ENCODE assay signal across 11 mouse cellular contexts in genomic region chrX:13502862-13503375, GRCm38 (mm10). TPM values are rescaled to one million over a fixed set of nuclear protein-coding genes. Genes with fewer than 3 reads are reported as not detected.
DNase-seq lines count a peak whose midpoint lies in the region; ATAC-seq and TF ChIP-seq lines count a peak whose summit lies in the region.
"Had no signal": no experiment of that assay in that cellular context is flagged by ENCODE, and none has a peak within 500 bp of the region (broad histone marks: within the 10 kb centered on the region; RNA-seq: fewer than 3 reads in every experiment).

No protein-coding gene starts in this region.

- ATAC-seq in heart, embryonic 16.5 days (replicated peaks; ENCODE audit: extremely low read depth, insufficient read depth, low FRiP score) = no peak
- no peak for ATAC-seq in erythroid progenitor cell, adult 5-6 weeks (replicated peaks; ENCODE audit: low FRiP score, poor library complexity, severe bottlenecking)

- WGBS in heart, embryonic 16.5 days = 56% methylated on average over 7 of the region's 7 CpGs
- WGBS in macrophage (ENCODE audit: missing documents) = 68% methylated on average over 5 of the region's 7 CpGs
- 75% methylated on average over 7 of the region's 7 CpGs for WGBS in limb, embryonic 10.5 days

- H3K4me1 ChIP-seq in heart, embryonic 16.5 days (ENCODE audit: control insufficient read depth, insufficient read depth, low read length) = no peaks in the 10 kb centered on the region
- no peaks in the 10 kb centered on the region for H3K4me1 ChIP-seq in embryonic fibroblast, embryonic 13.5 days (ENCODE audit: control insufficient read depth, insufficient read depth, low read length)
- no peaks in the 10 kb centered on the region for H3K4me1 ChIP-seq in limb, embryonic 10.5 days
- H3K4me1 ChIP-seq: embryonic facial prominence, embryonic 15.5 days; limb, embryonic 15.5 days; stomach, embryonic 15.5 days had no signal

- H3K9me3 ChIP-seq in heart, embryonic 16.5 days (replicated peaks; ENCODE audit: control insufficient read depth, low read length) = no peaks in the 10 kb centered on the region
- H3K9me3 ChIP-seq in limb, embryonic 10.5 days (replicated peaks) = no peaks in the 10 kb centered on the region
- H3K9me3 ChIP-seq: embryonic facial prominence, embryonic 15.5 days; limb, embryonic 15.5 days; stomach, embryonic 15.5 days had no signal

- peaks cover 3% of the 10 kb centered on the region; the same call in 1 of the 2 replicates for H3K27me3 ChIP-seq in heart, embryonic 16.5 days (ENCODE audit: control insufficient read depth, insufficient read depth, low read length)
- peaks cover 77% of the 10 kb centered on the region for H3K27me3 ChIP-seq in limb, embryonic 10.5 days (ENCODE audit: low read depth, poor library complexity, severe bottlenecking)
- H3K27me3 ChIP-seq: embryonic facial prominence, embryonic 15.5 days; limb, embryonic 15.5 days had no signal

- no peak overlapping the region for H3K9ac ChIP-seq in heart, embryonic 16.5 days (ENCODE audit: low read length)
- H3K9ac ChIP-seq: embryonic facial prominence, embryonic 15.5 days; limb, embryonic 15.5 days; stomach, embryonic 15.5 days had no signal

- H3K36me3 ChIP-seq in heart, embryonic 16.5 days (ENCODE audit: control insufficient read depth, insufficient read depth) = no peaks in the 10 kb centered on the region
- no peaks in the 10 kb centered on the region for H3K36me3 ChIP-seq in macrophage (ENCODE audit: inconsistent target)
- H3K36me3 ChIP-seq in limb, embryonic 10.5 days = no peaks in the 10 kb centered on the region
- H3K36me3 ChIP-seq: embryonic facial prominence, embryonic 15.5 days; limb, embryonic 15.5 days; stomach, embryonic 15.5 days had no signal

- no peak for TF ChIP-seq POLR2A in embryonic fibroblast, embryonic 13.5 days (IDR thresholded peaks at IDR 0.05; ENCODE audit: low read depth, low read length)

- H3K4me2 ChIP-seq in heart, embryonic 16.5 days (ENCODE audit: low read depth, low read length) = no peak overlapping the region
- H3K4me2 ChIP-seq: embryonic facial prominence, embryonic 15.5 days; limb, embryonic 15.5 days; stomach, embryonic 15.5 days had no signal

- no peak overlapping the region for H3K4me3 ChIP-seq in heart, embryonic 16.5 days (ENCODE audit: low read length)
- H3K4me3 ChIP-seq in embryonic fibroblast, embryonic 13.5 days (ENCODE audit: insufficient read depth, low read length) = no peak overlapping the region
- no peak overlapping the region for H3K4me3 ChIP-seq in macrophage (ENCODE audit: inconsistent target)
- no peak overlapping the region for H3K4me3 ChIP-seq in limb, embryonic 10.5 days
- H3K4me3 ChIP-seq: embryonic facial prominence, embryonic 15.5 days; limb, embryonic 15.5 days; stomach, embryonic 15.5 days had no signal

- no peaks in the 10 kb centered on the region for H3K79me2 ChIP-seq in macrophage (ENCODE audit: inconsistent target)

- no peak for TF ChIP-seq CTCF in embryonic fibroblast, embryonic 13.5 days (IDR thresholded peaks at IDR 0.05; ENCODE audit: borderline replicate concordance, insufficient read depth, low read length)

- peak overlapping the region; percentile 23; the same call in 1 of the 2 replicates for H3K27ac ChIP-seq in heart, embryonic 16.5 days (ENCODE audit: low read length)
- peak overlapping the region; percentile 47 for H3K27ac ChIP-seq in embryonic fibroblast, embryonic 13.5 days (ENCODE audit: insufficient read depth, low read length)
- H3K27ac ChIP-seq in macrophage = 0 out of 2 replicates have a peak overlapping the region, but pooled peaks have one; percentile 8
- H3K27ac ChIP-seq in limb, embryonic 10.5 days = no peak overlapping the region
- H3K27ac ChIP-seq: embryonic facial prominence, embryonic 15.5 days; limb, embryonic 15.5 days; stomach, embryonic 15.5 days had no signal

- no peak for DNase-seq in heart, postnatal 4 days
- peak; percentile 76 for DNase-seq in 3T3-L1 (ENCODE audit: low read depth, low spot score)
- DNase-seq in limb, embryonic 10.5 days (ENCODE audit: low spot score) = no peak
- DNase-seq in cerebellum, postnatal 25 days = no peak

RNA-seq across cellular contexts. Expression of gene Nyx, which starts 37.0 kb away (rescaled TPM):
- 0.05 and 0.07 TPM in 2 replicates for polyA plus RNA-seq in heart, embryonic 16.5 days (2015; fragmentation: Nextera tagmentation; extraction: Ambion mirVana)
- total RNA-seq in heart, postnatal 4 days (2021) = under 1 TPM; 0.14 to 0.24 TPM
- not detected in 2 replicates for polyA plus RNA-seq in embryonic fibroblast, embryonic 13.5 days (2011; ENCODE audit: insufficient read length, low read depth, missing spikeins)
- under 1 TPM in 8 of 26 experiments, not detected in 18; 0.08 to 0.20 (median 0.16) TPM for total RNA-seq in macrophage (2018; cell fraction: chromatin; rRNA removed)
- total RNA-seq in macrophage (2018; cell fraction: cytosol; rRNA removed) = under 1 TPM in 2 of 26 experiments, not detected in 24; 0.04 to 0.05 TPM
- under 1 TPM in 5 of 26 experiments, not detected in 21; 0.12 to 0.20 (median 0.15) TPM for total RNA-seq in macrophage (2018; cell fraction: nucleus; rRNA removed)
- not detected in 3 replicates for polyA plus RNA-seq in macrophage (2018)
- not detected in 2 replicates for total RNA-seq in erythroid progenitor cell, adult 5-6 weeks (2015; ENCODE audit: low replicate concordance)
- total RNA-seq in erythroid progenitor cell, adult 5-6 weeks (2017; ENCODE audit: low replicate concordance) = not detected in 2 replicates
- polyA plus RNA-seq in limb, embryonic 10.5 days (2016; fragmentation: Nextera tagmentation; extraction: Ambion mirVana) = 0.04 and 0.08 TPM in 2 replicates
